Mouse (Mus musculus) intestine, postnatal 0 days (tissue): ENCODE results near the gene Btnl10. TPM values are rescaled to one million over a fixed set of nuclear protein-coding genes. Genes with fewer than 3 reads are reported as not detected.

Experiments used
- ATAC-seq: fragments of 200-750 bp; cut with Nextera tagmentation; 2 replicates; pipeline ENCODE4 v1.8.0; 2017; ENCODE audit warnings: mild to moderate bottlenecking, moderate TSS enrichment, moderate library complexity
- H3K27ac ChIP-seq: fragments of 300-500 bp; sonication (generic); 2 replicates; pipeline ENCODE4 v1.5.1; 2014; ENCODE audit warnings: mild to moderate bottlenecking, low read depth, low read length, moderate library complexity
- H3K27me3 ChIP-seq: fragments of 300-500 bp; sonication (generic); replicated peaks from 2 replicates; pipeline ENCODE4 v1.6.1; 2014; ENCODE audit warnings: low read length, mixed read lengths; ENCODE audit not compliant: control insufficient read depth, insufficient read depth
- H3K36me3 ChIP-seq: fragments of 300-500 bp; sonication (generic); 2 replicates; pipeline ENCODE4 v1.6.1; 2014; ENCODE audit warnings: mild to moderate bottlenecking, moderate library complexity; ENCODE audit not compliant: control insufficient read depth, insufficient read depth
- H3K4me1 ChIP-seq: fragments of 300-500 bp; sonication (generic); replicated peaks from 2 replicates; pipeline ENCODE4 v1.6.1; 2014; ENCODE audit warnings: antibody characterized with exemption, low read length, mixed read lengths; ENCODE audit not compliant: control insufficient read depth, insufficient read depth
- H3K4me2 ChIP-seq: fragments of 300-500 bp; sonication (generic); replicated peaks from 2 replicates; pipeline ENCODE4 v1.6.1; 2014; ENCODE audit warnings: low read depth, mild to moderate bottlenecking, moderate library complexity
- H3K4me3 ChIP-seq: fragments of 300-500 bp; sonication (generic); 2 replicates; pipeline ENCODE4 v1.5.1; 2014; ENCODE audit warnings: low read depth, low read length
- H3K9ac ChIP-seq: fragments of 300-500 bp; sonication (generic); 2 replicates; pipeline ENCODE4 v1.6.1; 2014; ENCODE audit warnings: mild to moderate bottlenecking, low read depth, low read length
- H3K9me3 ChIP-seq: fragments of 300-500 bp; sonication (generic); 2 replicates; pipeline ENCODE4 v1.6.1; 2016; ENCODE audit warnings: mixed run types; ENCODE audit not compliant: control insufficient read depth
- CTCF ChIP-seq: sonication (generic); IDR thresholded peaks from 2 replicates; pipeline ENCODE4 v1.5.1; 2016; ENCODE audit warnings: low read depth, mild to moderate bottlenecking, control low read depth, antibody characterized with exemption, moderate library complexity
- whole genome bisulfite sequencing: fragments of 180-500 bp; shearing (Covaris S2); extraction: QIAGEN DNeasy Blood & Tissue Kit; methylation state at CpG from one replicate; pipeline ENCODE4 v1.1.7; 2014; 5-methylcytosine and 5-hydroxymethylcytosine counted together
- microRNA-seq: library from miRNA; unstranded; fragments of <30 nt; microRNA quantifications from one replicate; pipeline ENCODE4, GENCODE M21; 2016
- polyA plus RNA-seq: library from polyadenylated mRNA; unstranded; fragments of >200 nt; fragmentation: Nextera tagmentation; extraction: Ambion mirVana; gene quantifications from 2 replicates; pipeline ENCODE4 v1.2.1, GENCODE M21; 2015

Btnl10 gene
- polyA plus RNA-seq, 1 experiment from 2014 or later = not detected

- ATAC-seq = no peak
- no peak for TF ChIP-seq CTCF
- 97% methylated on average over 3 of the region's 3 CpGs for WGBS
Measured at GRCm38 (mm10) chr11:58971796-58972195, 54.1 kb downstream of the Btnl10 start.

GRCm38 (mm10) chr11:58974414-58974813 lies 56.7 kb downstream of the Btnl10 start:
- H3K9ac ChIP-seq = no peak overlapping the region
- H3K4me2 ChIP-seq = no peak overlapping the region
- no peak for ATAC-seq
- peaks cover 2% of the 10 kb centered on the region; the same call in 1 of the 2 replicates for H3K4me1 ChIP-seq
- H3K9me3 ChIP-seq = no peaks in the 10 kb centered on the region
- TF ChIP-seq CTCF = no peak
- no peaks in the 10 kb centered on the region for H3K27me3 ChIP-seq
- H3K4me3 ChIP-seq = no peak overlapping the region
- peaks cover 7% of the 10 kb centered on the region; the same call in 1 of the 2 replicates for H3K36me3 ChIP-seq
- WGBS = 86% methylated on average over 3 of the region's 3 CpGs
- H3K27ac ChIP-seq = no peak overlapping the region

More at GRCm38 (mm10) chr11:58971796-58972195, 54.1 kb downstream of the Btnl10 start:
- H3K9me3 ChIP-seq = no peaks in the 10 kb centered on the region
- H3K4me3 ChIP-seq = no peak overlapping the region
- no peak overlapping the region for H3K4me2 ChIP-seq
- no peak overlapping the region for H3K9ac ChIP-seq
- H3K27me3 ChIP-seq = no peaks in the 10 kb centered on the region
- no peak overlapping the region for H3K27ac ChIP-seq
- H3K36me3 ChIP-seq = peaks cover 7% of the 10 kb centered on the region; the same call in 1 of the 2 replicates
- 0 out of 2 replicates have a peak, but pooled peaks cover 3% of the 10 kb centered on the region for H3K4me1 ChIP-seq

Small RNA genes within 50 kb of the gene (microRNA-seq; reads per million reads assigned to microRNA genes)
- gene Gm44313 = not detected

Other genes starting within 250 kb of the Btnl10 start
- gene Olfr320, start 236.8 kb upstream of the Btnl10 start, polyA plus RNA-seq = not detected in 2 replicates
- gene Olfr319, start 218.7 kb upstream of the Btnl10 start, polyA plus RNA-seq = not detected in 2 replicates
- not detected in 2 replicates for gene Olfr318, start 193.9 kb upstream of the Btnl10 start, polyA plus RNA-seq
- gene Olfr317, start 178.7 kb upstream of the Btnl10 start, polyA plus RNA-seq = not detected in 2 replicates
- gene Olfr316, start 165.2 kb upstream of the Btnl10 start, polyA plus RNA-seq = not detected in 2 replicates
- gene Olfr315, start 144.7 kb upstream of the Btnl10 start, polyA plus RNA-seq = not detected in 2 replicates
- not detected in 2 replicates for gene Olfr314, start 135.0 kb upstream of the Btnl10 start, polyA plus RNA-seq
- 1.9 and 4.1 TPM in 2 replicates for gene Fam183b, start 115.9 kb upstream of the Btnl10 start, polyA plus RNA-seq
- gene Olfr313, start 102.9 kb upstream of the Btnl10 start, polyA plus RNA-seq = not detected in 2 replicates
- not detected in 2 replicates for gene Olfr312, start 88.7 kb upstream of the Btnl10 start, polyA plus RNA-seq
- gene Olfr311, start 78.7 kb upstream of the Btnl10 start, polyA plus RNA-seq = not detected in 2 replicates
- gene Gm12258, start 70.8 kb upstream of the Btnl10 start, polyA plus RNA-seq = 1.6 and 1.9 TPM in 2 replicates
- gene 2810021J22Rik, start 50.7 kb upstream of the Btnl10 start, polyA plus RNA-seq = 1.9 and 2.1 TPM in 2 replicates
- gene Zfp39, start 13.7 kb upstream of the Btnl10 start, polyA plus RNA-seq = 1.5 and 1.6 TPM in 2 replicates
- gene Rnf187, start 21.0 kb downstream of the Btnl10 start, polyA plus RNA-seq = 113 and 117 TPM in 2 replicates
- 6.9 and 7.8 TPM in 2 replicates for gene Hist3h2ba, start 31.0 kb downstream of the Btnl10 start, polyA plus RNA-seq
- 15.8 and 16.7 TPM in 2 replicates for gene Hist3h2a, start 36.8 kb downstream of the Btnl10 start, polyA plus RNA-seq
- 0.08 and 0.12 TPM in 2 replicates for gene Trim17, start 36.8 kb downstream of the Btnl10 start, polyA plus RNA-seq
- 8.9 and 9.7 TPM in 2 replicates for gene Trim11, start 60.2 kb downstream of the Btnl10 start, polyA plus RNA-seq
- gene Obscn, start 218.5 kb downstream of the Btnl10 start, polyA plus RNA-seq = 0.16 and 0.23 TPM in 2 replicates
- 3.4 and 4.1 TPM in 2 replicates for gene Iba57, start 245.8 kb downstream of the Btnl10 start, polyA plus RNA-seq